ENCODE assay signal across 17 mouse cellular contexts in the genomic region with DNA sequence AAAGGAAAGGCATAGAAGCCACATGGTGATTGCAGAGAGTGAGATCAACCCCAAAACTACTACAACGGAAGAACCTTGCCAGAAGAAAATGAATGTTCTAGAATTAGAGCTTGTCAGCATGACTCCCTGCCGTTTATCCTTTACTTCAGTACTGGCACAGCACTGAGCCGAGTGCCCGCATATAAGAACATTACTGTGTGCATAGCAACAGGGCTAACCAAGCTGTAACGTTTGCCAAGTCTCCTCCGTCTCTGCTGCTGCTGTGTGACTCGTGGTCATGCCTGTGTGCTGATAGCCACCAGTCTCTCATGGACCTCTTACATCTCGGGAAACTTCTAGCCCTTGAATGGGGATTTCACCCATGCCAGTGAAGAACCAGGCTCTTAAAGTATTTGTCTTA.
"Had no signal": no experiment of that assay in that cellular context is flagged by ENCODE, and none has a peak within 500 bp of the region (broad histone marks: within the 10 kb centered on the region; RNA-seq: fewer than 3 reads in every experiment).

No protein-coding gene starts in this region.

- H3K27me3 ChIP-seq: liver, embryonic 15.5 days; midbrain, embryonic 12.5 days; neural tube, embryonic 13.5 days had no signal

- H3K4me1 ChIP-seq: liver, embryonic 15.5 days; midbrain, embryonic 12.5 days had no signal

- DNase-seq: kidney, adult 18-20 months; kidney, postnatal 10 days; kidney, postnatal 4 days; lung, adult 2 months; lung, postnatal 36 days; retina, postnatal 1 day; right cerebral cortex, postnatal 25 days; spleen, adult 18-20 months; thymus, adult 2 months; thymus, postnatal 25 days had no signal

- H3K4me3 ChIP-seq: layer of hippocampus, adult 2 months; limb, embryonic 10.5 days; liver, embryonic 15.5 days; midbrain, embryonic 12.5 days; neural tube, embryonic 13.5 days had no signal

- H3K9me3 ChIP-seq: limb, embryonic 10.5 days; liver, embryonic 15.5 days; midbrain, embryonic 12.5 days; neural tube, embryonic 13.5 days had no signal

- H3K4me2 ChIP-seq: liver, embryonic 11.5 days; liver, embryonic 15.5 days; midbrain, embryonic 12.5 days; neural tube, embryonic 13.5 days had no signal

- H3K36me3 ChIP-seq: limb, embryonic 10.5 days; liver, embryonic 15.5 days; midbrain, embryonic 12.5 days; neural tube, embryonic 13.5 days had no signal

- ATAC-seq: lung, postnatal 0 days had no signal

- H3K27ac ChIP-seq: layer of hippocampus, adult 2 months; limb, embryonic 10.5 days; liver, embryonic 15.5 days; midbrain, embryonic 12.5 days; neural tube, embryonic 13.5 days had no signal

- H3K9ac ChIP-seq: liver, embryonic 15.5 days; midbrain, embryonic 12.5 days; neural tube, embryonic 13.5 days had no signal
